Mouse (Mus musculus) frontal cortex, postnatal 14 days (tissue): ENCODE data around the gene Chmp6.

ENCODE experiments used
- DNase-seq, 2 experiments: peaks; one replicate each; pipeline ENCODE4 v3.0.0; 2022; ENCODE audit warnings: low spot score in 2 of 2

Gene Chmp6

DNA sequence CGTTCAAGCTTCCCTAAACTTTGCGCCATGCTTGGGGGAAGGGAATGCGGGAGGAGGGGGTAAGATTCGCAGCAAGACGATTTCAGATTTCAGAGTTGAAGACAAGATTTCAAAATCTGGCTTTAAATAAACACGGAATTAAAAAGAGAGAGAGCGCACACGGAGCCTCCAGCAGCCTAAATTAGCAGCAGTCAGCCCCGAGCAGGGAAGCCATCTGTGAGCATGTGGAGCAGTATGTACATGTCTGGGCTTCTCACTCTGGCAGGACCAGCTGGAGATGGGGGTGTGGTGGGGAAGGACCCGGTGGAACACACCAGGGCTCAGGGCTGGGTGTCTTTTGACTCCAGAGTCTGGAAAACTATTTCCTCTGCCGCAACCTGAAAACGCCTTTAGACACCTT lies 24.0 kb downstream of the Chmp6 start:
- DNase-seq, result peak; percentile 67 to 74

GRCm38 (mm10) chr11:119937772-119938502 lies 24.7 kb downstream of the Chmp6 start:
- no peak for DNase-seq

DNA sequence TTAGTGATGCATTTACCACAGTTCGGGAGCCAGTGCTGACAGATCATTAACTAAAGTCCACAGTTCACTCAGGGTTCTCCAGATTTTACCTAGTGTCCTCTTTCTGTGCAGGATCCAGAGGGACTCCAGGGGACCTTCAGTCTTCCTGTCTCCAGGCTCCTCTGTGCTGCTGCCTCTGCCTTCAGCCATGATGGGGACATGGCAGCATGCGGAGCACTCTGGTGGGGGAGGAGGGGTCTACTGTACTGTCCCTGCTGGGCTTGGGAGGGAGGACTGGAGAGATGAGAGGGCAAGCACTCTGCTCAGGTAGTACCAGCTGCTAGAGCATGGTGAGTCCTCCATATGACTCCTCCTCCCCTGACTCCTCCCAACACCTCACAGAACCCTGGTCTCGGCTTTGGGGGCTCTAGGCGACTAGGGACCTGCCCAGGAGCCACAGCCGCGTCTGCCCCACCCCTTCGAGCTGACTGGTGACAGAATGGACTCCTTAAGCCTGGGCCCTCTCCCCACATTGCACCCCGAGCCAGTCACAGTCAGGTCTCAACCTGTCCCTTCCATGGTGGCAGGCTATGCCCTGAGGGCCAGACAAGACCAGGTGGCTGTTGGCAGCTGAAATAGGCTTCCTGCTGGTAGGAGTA lies 26.0 kb downstream of the Chmp6 start:
- DNase-seq, result no peak

GRCm38 (mm10) chr11:119939711-119940106 lies 26.5 kb downstream of the Chmp6 start:
- DNase-seq, result no peak

- DNase-seq, result no peak
Observed at GRCm38 (mm10) chr11:119940142-119940541, 26.9 kb downstream of the Chmp6 start.

GRCm38 (mm10) chr11:119941794-119942193 lies 28.6 kb downstream of the Chmp6 start:
- no peak for DNase-seq

GRCm38 (mm10) chr11:119942201-119942726 lies 29.0 kb downstream of the Chmp6 start:
- no peak for DNase-seq

GRCm38 (mm10) chr11:119942727-119943427 lies 29.6 kb downstream of the Chmp6 start, which contains the start of gene Baiap2:
Baiap2 (plus strand) TSS chr11:119942763.
- DNase-seq, result peak; percentile 95 to 98

DNA sequence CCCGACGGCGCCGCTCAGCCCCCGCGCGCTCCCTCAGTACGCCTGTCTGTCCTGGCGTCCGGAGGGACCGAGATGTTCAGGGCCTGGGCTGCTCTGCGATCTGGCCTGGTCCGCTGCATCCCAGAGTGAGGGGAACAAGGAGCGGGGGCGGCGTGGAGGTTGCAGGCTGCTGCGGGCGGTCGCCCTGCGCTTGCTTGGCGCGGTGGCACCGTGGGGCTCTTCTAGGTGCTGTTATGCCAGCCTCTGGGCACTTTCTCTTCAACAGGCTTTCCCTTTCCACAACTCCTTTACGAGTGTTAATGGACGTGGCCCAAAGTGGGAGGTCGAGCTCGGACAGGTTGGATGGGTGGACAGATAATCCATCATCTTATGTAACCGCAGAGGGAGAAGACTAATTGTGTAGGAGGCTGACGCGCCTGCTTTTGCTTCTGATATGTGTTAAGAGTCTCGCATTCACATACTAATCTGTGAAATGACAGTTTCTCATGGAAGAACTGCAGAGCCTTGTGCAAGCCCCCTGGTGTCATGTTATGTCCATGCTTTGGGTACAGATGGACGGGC lies 30.3 kb downstream of the Chmp6 start:
- DNase-seq, result no peak

GRCm38 (mm10) chr11:119945343-119945742 lies 32.1 kb downstream of the Chmp6 start:
- DNase-seq, result no peak

- DNase-seq, result no peak
Observed at GRCm38 (mm10) chr11:119947426-119947825, 34.2 kb downstream of the Chmp6 start.

GRCm38 (mm10) chr11:119947897-119948296 lies 34.7 kb downstream of the Chmp6 start:
- DNase-seq, result no peak

DNA sequence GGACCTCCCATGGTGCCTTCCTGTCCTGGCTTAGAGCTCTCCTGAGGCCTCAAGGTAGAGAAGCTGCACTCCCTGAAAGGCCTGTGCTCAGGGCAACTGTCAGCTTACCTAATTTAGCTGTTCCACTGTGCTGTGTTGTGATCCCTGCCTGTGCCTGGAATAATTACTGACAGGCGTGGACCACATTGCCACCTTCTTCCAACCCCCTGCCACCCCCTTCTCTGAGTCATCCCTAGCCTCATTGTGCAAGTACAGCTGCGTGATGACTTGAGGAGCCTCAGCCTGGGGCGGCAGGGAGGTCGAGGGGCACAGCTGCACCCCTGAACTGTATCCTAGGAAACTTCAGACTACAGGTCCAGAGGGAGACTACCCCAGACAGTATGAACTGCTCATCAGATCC lies 35.1 kb downstream of the Chmp6 start:
- no peak for DNase-seq

DNA sequence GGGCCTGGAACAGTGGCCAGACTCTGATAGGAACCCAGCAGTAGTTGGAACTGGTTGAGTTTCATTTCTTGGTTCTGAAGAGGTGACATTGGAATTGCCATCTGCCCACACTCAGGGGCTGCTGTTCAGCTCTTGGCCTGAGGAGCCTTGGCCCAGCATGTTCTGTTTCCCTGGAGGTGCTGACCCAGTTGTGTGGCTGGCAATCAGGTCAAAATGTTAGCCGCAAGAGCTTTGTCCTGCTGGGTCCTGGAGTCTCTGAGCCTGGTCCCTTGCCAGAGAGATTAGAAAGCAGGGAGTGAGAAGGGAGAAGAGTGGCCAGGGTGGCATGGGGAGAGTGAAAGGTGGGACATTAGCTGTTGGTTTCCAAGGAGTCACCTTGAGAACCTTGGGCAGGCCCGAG lies 35.6 kb downstream of the Chmp6 start:
- no peak for DNase-seq

DNA sequence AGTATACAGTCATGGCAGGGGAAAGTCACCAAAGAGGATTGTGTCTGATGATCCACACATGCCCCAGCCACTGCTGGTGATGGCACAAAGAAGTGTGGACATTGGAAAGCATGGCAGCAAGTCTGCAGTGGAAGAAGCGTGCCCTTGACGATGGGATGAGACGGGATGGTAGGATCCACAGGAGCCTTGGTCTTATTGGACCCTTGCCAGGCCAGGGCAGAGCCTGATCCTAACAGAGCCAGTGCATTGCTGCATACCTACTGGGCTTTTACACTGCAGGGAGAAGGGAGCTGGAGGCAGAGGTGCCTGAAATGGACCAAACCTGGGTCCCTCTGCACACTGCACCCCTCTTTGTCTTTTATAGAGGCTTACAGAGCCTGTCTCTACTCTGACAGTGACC lies 37.3 kb downstream of the Chmp6 start:
- DNase-seq, result no peak

- DNase-seq, result no peak
Observed at GRCm38 (mm10) chr11:119951326-119951725, 38.1 kb downstream of the Chmp6 start.

DNA sequence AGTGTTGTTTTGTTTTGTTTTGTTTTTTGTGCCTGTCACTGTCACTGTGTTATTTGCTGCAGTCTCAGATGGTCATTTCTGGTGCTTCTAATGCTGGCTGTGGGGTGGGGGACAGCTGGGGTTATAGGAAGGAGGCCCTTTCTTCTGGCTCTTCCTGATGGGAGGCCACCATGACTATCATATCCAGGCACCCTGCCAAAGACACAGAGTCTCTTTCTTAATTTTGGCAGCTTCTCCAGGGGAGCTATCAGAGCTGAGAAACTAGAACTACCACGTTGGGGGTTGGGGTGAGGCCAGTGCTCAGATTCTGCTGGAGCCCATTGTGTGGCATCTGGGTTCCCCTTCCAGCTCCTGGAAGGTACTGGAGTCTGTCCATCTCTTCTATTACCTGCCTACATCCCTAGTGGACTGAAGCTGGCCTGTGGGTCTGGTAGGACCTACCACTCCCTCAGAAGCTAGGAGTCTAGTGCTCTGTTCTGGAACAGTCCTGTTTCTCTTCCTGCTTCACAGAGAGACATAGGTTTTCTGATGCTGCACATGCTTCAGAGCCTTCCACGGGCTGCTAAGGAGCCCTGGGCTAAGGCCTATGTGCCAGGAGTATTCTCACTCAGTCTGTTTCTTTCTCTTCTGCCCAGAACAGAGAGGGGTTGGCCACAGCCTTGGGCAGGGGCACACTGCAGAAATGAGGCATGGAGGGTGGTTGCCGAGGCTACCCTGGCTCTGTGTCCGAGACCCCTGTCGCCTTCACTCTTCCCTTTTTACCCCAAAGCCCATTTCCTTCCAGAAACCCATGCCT lies 39.4 kb downstream of the Chmp6 start:
- no peak for DNase-seq

GRCm38 (mm10) chr11:119954233-119954632 lies 41.0 kb downstream of the Chmp6 start:
- no peak for DNase-seq

- no peak for DNase-seq
Observed at GRCm38 (mm10) chr11:119954749-119955337, 41.6 kb downstream of the Chmp6 start.

DNA sequence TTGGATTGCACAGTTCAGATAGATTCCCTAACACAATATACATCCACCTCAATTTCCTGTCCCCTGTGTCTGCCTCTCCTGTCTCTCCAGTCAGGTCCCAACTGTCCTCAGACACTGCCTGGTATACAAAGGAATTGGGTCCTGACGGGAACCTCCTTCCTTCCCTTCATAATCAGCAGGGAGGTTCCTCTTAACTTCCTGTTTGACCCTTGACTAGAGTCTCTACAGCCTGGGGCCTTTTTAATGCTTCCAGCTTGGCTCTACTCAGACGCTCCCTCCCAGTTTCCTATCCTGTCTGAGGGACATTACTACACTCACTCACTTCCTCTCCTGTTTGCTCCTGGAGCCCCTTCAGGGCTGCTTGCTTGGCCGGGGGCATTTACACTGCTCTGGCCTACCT lies 42.2 kb downstream of the Chmp6 start:
- no peak for DNase-seq

DNA sequence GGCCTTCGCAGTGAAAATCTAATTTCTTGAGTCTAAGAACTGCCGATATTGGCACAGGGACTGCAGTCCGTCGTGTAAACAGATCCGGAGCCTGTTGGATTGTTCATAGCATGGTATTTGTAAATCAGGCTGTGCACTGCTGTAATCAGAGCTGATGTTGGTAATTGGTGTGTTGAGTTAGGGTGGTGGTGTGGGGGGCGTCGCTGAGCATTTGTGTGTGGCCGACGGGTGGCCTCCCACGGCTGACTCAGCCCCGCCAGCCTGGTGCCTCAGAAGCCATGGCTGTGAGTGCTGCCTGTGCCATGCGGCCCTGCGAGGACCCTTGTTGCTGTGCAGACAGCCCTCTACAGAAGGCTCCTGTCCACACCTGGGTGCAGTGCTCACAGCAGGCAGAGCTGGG lies 43.3 kb downstream of the Chmp6 start:
- DNase-seq, result no peak
